Mouse (Mus musculus) myocyte (in vitro differentiated cells): Measurements from ENCODE around the gene Ahcy. TPM values are rescaled to one million over a fixed set of nuclear protein-coding genes. Genes with fewer than 3 reads are reported as not detected.
A peak's percentile ranks its signal among the peaks of the same experiment; 100 is the strongest.
"Not testable (repeated sequence)": the region's sequence is repeated elsewhere in the genome, so short reads cannot be mapped to it uniquely, and the experiment has no call there.

ENCODE experiments used
- H3K27me3 ChIP-seq: one replicate; pipeline ENCODE4 v1.6.1; 2011; ENCODE audit not compliant: control insufficient read depth, insufficient read depth, insufficient read length
- H3K36me3 ChIP-seq: one replicate; pipeline ENCODE4 v1.6.1; 2011; ENCODE audit not compliant: control insufficient read depth, insufficient read depth
- H3K4me2 ChIP-seq: one replicate; pipeline ENCODE4 v1.6.1; 2011; ENCODE audit warnings: low read depth, control low read depth
- H3K4me3 ChIP-seq: one replicate; pipeline ENCODE4 v1.5.1; 2011; ENCODE audit warnings: mild to moderate bottlenecking, control low read depth, moderate library complexity
- H3K79me2 ChIP-seq: one replicate; pipeline ENCODE4 v1.6.1; 2011; ENCODE audit not compliant: control insufficient read depth, insufficient read depth
- H3ac ChIP-seq: one replicate; pipeline ENCODE4 v1.6.1; 2011; ENCODE audit not compliant: control insufficient read depth, insufficient read length
- CEBPB ChIP-seq: IDR thresholded peaks from 2 replicates; pipeline ENCODE4 v1.6.1; 2011; ENCODE audit warnings: mild to moderate bottlenecking, moderate library complexity; ENCODE audit not compliant: poor library complexity, insufficient read depth, severe bottlenecking
- E2F4 ChIP-seq: IDR thresholded peaks from one replicate; pipeline ENCODE4 v1.6.1; 2011; ENCODE audit warnings: mild to moderate bottlenecking, control low read depth, moderate library complexity; ENCODE audit not compliant: insufficient read depth
- MAX ChIP-seq: IDR thresholded peaks from one replicate; pipeline ENCODE4 v1.6.1; 2011; ENCODE audit warnings: low read depth, mild to moderate bottlenecking, control low read depth
- MYOD1 ChIP-seq, 3 experiments: IDR thresholded peaks; one replicate each; pipeline ENCODE4 v1.6.1; 2011; ENCODE audit warnings: control low read depth in 2 of 3, low read depth in 2 of 3, mild to moderate bottlenecking in 2 of 3, moderate library complexity in 1 of 3; ENCODE audit not compliant: insufficient read length in 2 of 3, control insufficient read depth in 1 of 3
- MYOG ChIP-seq, 3 experiments: IDR thresholded peaks; one replicate each; pipeline ENCODE4 v1.6.1; 2011; ENCODE audit warnings: control low read depth in 2 of 3, low read depth in 2 of 3, mild to moderate bottlenecking in 2 of 3; ENCODE audit not compliant: insufficient read length in 2 of 3, control insufficient read depth in 1 of 3, insufficient read depth in 1 of 3
- POLR2A ChIP-seq: IDR thresholded peaks from one replicate; pipeline ENCODE4 v1.6.1; 2011; ENCODE audit warnings: low read depth, mild to moderate bottlenecking, control low read depth, moderate library complexity; ENCODE audit not compliant: insufficient read length
- POLR2AphosphoS2 ChIP-seq: IDR thresholded peaks from one replicate; pipeline ENCODE4 v1.6.1; 2011; ENCODE audit warnings: low read depth, control low read depth; ENCODE audit not compliant: insufficient read length
- REST ChIP-seq: IDR thresholded peaks from one replicate; pipeline ENCODE4 v1.6.1; 2011; ENCODE audit warnings: mild to moderate bottlenecking, control low read depth, moderate library complexity; ENCODE audit not compliant: insufficient read depth, insufficient read length
- SRF ChIP-seq: IDR thresholded peaks from one replicate; pipeline ENCODE4 v1.6.1; 2011; ENCODE audit warnings: low read depth; ENCODE audit not compliant: control insufficient read depth, insufficient read length
- TCF12 ChIP-seq: IDR thresholded peaks from one replicate; pipeline ENCODE4 v1.6.1; 2011; ENCODE audit warnings: mild to moderate bottlenecking, control low read depth; ENCODE audit not compliant: poor library complexity, insufficient read depth, severe bottlenecking
- TCF3 ChIP-seq: IDR thresholded peaks from one replicate; pipeline ENCODE4 v1.6.1; 2011; ENCODE audit warnings: low read depth, control low read depth; ENCODE audit not compliant: insufficient read length
- USF1 ChIP-seq: IDR thresholded peaks from one replicate; pipeline ENCODE4 v1.6.1; 2011; ENCODE audit warnings: low read depth, mild to moderate bottlenecking, control low read depth, moderate library complexity
- polyA plus RNA-seq: library from polyadenylated mRNA; unstranded; fragments of >200 nt; fragmentation: generic; extraction: Trizol; gene quantifications from one replicate; pipeline ENCODE4 v1.2.1, GENCODE M21; 2012; ENCODE audit warnings: missing spikeins

Gene Ahcy
- polyA plus RNA-seq, 1 experiment, result 39.7 TPM

DNA sequence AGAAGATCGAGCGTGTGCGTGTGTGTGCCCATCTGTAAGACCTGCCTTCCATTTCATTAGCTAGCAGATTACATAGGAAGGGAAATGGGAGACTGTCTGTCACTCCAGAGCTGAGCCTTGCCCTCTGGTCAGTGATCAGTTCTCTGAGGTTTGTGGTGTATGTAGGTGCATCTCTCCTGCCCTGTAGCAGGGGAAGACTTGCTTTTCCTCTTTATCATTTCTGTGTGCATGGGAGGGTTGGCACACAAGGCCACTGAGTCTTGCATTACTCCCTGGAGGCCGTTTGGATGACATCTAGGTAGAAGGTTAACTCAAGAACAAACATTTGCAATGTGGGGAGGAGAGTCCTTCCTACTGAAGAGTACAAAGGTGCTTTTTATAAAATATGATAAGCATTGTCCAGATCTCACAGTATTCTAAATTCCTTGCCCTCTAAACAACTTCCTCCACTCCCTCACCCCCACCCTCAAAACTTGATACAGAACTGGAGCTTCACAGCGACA is 18.2 kb downstream of the Ahcy start:
- no peaks in the 10 kb centered on the region for H3K27me3 ChIP-seq
- no peak overlapping the region for H3ac ChIP-seq
- H3K36me3 ChIP-seq, result no peaks in the 10 kb centered on the region
- TF ChIP-seq MYOG (IDR thresholded peaks at IDR 0.05; ENCODE audit: control insufficient read depth in 1 of 3, insufficient read depth in 1 of 3, insufficient read length in 2 of 3, low read depth in 2 of 3) (no peak), MAX (no peak), REST (no peak), USF1 (no peak), MYOD1 (IDR thresholded peaks at IDR 0.05; ENCODE audit: control insufficient read depth in 1 of 3, insufficient read length in 2 of 3, low read depth in 2 of 3) (no peak), POLR2AphosphoS2 (no peak), TCF12 (no peak), E2F4 (no peak), SRF (no peak), CEBPB (no peak), POLR2A (no peak), TCF3 (no peak)
- no peak overlapping the region for H3K4me3 ChIP-seq
- H3K79me2 ChIP-seq, result no peaks in the 10 kb centered on the region
- no peak overlapping the region for H3K4me2 ChIP-seq

GRCm38 (mm10) chr2:155054672-155055071 is 19.6 kb downstream of the Ahcy start:
- Histone ChIP-seq H3K4me2 (no peak overlapping the region), H3K36me3 (no peaks in the 10 kb centered on the region), H3ac (no peak overlapping the region), H3K79me2 (no peaks in the 10 kb centered on the region), H3K27me3 (no peaks in the 10 kb centered on the region), H3K4me3 (no peak overlapping the region)
- no peak for TF ChIP-seq MYOD1 (IDR thresholded peaks at IDR 0.05; ENCODE audit: control insufficient read depth in 1 of 3, insufficient read length in 2 of 3, low read depth in 2 of 3)
- no peak for TF ChIP-seq REST
- TF ChIP-seq TCF3, result no peak
- TF ChIP-seq USF1, result no peak
- TF ChIP-seq POLR2A, result no peak
- TF ChIP-seq POLR2AphosphoS2, result no peak
- TF ChIP-seq SRF, result no peak
- TF ChIP-seq CEBPB, result no peak
- TF ChIP-seq E2F4, result no peak
- no peak for TF ChIP-seq MAX
- no peak for TF ChIP-seq TCF12

DNA sequence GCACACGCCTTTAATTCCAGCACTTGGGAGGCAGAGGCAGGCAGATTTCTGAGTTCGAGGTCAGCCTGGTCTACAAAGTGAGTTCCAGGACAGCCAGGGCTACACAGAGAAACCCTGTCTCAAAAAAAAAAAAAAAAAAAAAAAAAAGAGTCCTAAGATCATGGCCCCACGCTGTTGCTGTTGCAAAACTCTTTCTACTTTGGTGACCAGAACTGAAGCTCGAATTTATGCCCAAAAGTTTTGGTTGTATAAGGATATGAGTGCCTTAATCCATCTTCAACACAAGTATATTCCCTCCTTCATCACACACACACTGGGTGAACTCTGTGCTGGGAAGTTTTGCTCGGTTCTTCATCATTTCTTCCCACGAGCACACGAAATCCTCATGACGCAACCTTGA is 20.8 kb downstream of the Ahcy start:
- H3K36me3 ChIP-seq, H3K4me2 ChIP-seq, H3K79me2 ChIP-seq, H3K4me3 ChIP-seq, H3K27me3 ChIP-seq, H3ac ChIP-seq: not testable (repeated sequence)

DNA sequence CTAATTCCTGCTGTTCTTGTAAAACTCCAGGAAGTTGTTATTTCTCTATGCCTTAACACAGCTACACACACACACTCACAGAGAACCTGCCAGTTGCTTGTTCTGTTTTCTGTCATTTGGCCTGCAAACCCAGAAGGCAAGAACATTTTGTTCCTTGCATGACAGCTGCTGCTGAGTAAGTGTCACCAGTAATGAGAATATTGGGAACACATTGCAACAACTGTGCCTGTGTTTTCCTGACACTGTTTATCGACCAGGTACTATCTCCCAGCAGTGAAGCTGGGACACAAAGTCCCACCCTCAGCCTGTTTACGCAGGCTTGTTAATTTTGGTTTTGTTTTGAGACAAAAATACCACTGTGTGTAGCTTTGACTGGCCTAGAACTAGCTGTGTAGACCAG is 21.6 kb downstream of the Ahcy start:
- Histone ChIP-seq H3K79me2 (no peaks in the 10 kb centered on the region), H3K36me3 (no peaks in the 10 kb centered on the region), H3K27me3 (no peaks in the 10 kb centered on the region), H3K4me3 (no peak overlapping the region), H3K4me2 (no peak overlapping the region), H3ac (no peak overlapping the region)
- TF ChIP-seq MYOG (IDR thresholded peaks at IDR 0.05; ENCODE audit: control insufficient read depth in 1 of 3, insufficient read depth in 1 of 3, insufficient read length in 2 of 3, low read depth in 2 of 3), result no peak
- no peak for TF ChIP-seq TCF12
- no peak for TF ChIP-seq MAX
- no peak for TF ChIP-seq E2F4
- no peak for TF ChIP-seq TCF3
- TF ChIP-seq POLR2AphosphoS2, result no peak
- TF ChIP-seq MYOD1 (IDR thresholded peaks at IDR 0.05; ENCODE audit: control insufficient read depth in 1 of 3, insufficient read length in 2 of 3, low read depth in 2 of 3), result no peak
- TF ChIP-seq POLR2A, result no peak
- TF ChIP-seq REST, result no peak
- TF ChIP-seq USF1, result no peak
- TF ChIP-seq SRF, result no peak
- no peak for TF ChIP-seq CEBPB

DNA sequence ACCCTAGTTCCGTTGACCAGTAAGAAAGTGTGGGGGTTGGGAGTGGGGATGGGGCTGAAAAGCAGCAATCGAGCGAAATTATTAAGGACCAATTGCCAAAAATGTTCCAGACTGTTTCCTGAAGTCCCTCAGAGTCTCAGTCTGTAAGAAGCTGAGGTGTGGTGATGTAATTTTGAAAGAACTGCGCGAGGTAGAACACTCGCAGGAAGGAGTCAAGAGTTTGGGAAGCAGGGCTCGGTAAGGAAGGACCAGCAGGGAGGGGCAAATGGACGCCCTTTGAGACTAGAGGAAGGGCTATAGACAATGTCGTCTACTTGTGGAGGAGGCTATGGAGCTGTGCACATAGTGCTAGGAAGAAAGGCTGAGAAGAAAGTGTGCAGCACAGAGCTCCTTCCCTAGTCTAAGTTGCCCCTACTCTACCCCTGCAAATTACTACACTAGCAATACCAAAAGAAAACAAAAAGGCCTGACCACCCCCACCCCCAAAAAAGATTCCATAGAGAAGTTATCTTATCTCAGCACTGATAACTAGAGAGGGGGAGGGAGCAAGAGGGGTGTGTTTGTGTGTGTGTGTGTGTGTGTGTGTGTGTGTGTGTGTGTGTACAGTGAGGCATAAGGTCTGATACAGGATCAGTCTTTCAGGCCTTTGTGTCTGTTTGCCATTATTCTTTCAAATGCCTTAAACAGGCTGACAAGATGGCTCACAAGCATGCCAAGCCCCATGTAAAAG is 22.5 kb downstream of the Ahcy start:
- Histone ChIP-seq H3K27me3 (no peaks in the 10 kb centered on the region), H3ac (no peak overlapping the region), H3K36me3 (no peaks in the 10 kb centered on the region), H3K79me2 (no peaks in the 10 kb centered on the region), H3K4me2 (peak overlapping the region; percentile 95), H3K4me3 (peak overlapping the region; percentile 36)
- TF ChIP-seq MYOG (IDR thresholded peaks at IDR 0.05; ENCODE audit: control insufficient read depth in 1 of 3, insufficient read depth in 1 of 3, insufficient read length in 2 of 3, low read depth in 2 of 3) (no peak), USF1 (no peak), POLR2AphosphoS2 (no peak), TCF3 (no peak), SRF (no peak), TCF12 (no peak), REST (no peak), E2F4 (no peak), MAX (no peak), POLR2A (no peak), MYOD1 (IDR thresholded peaks at IDR 0.05; ENCODE audit: control insufficient read depth in 1 of 3, insufficient read length in 2 of 3, low read depth in 2 of 3) (no peak)
